Mouse (Mus musculus): ENCODE measurements at regions not wholly inside any gene's neighbourhood (a gene's known extent, or its start where the extent isn't known, plus 50 kb on each side); places are given as distances from the start of the nearest gene placed in this dataset.

GRCm38 (mm10) chr8:8485252-8485651 lies 175.8 kb downstream of the Efnb2 start:
- TF ChIP-seq EP300 (IDR thresholded peaks at IDR 0.05; ENCODE audit: low read depth in 1 of 2, low read length in 2 of 2) (no peak), GATA1 (IDR thresholded peaks at IDR 0.05; ENCODE audit: low read depth, low read length) (no peak), CTCF (IDR thresholded peaks at IDR 0.05 in 2 of 3, conservative IDR thresholded peaks at IDR 0.05 in 1 of 3; ENCODE audit: control insufficient read depth in 1 of 3, insufficient read depth in 1 of 3, low read depth in 2 of 3, low read length in 3 of 3, poor library complexity in 1 of 3, severe bottlenecking in 1 of 3) (no peak), MAX (IDR thresholded peaks at IDR 0.05; ENCODE audit: low read length) (no peak)
